Mouse (Mus musculus) midbrain, postnatal 0 days (tissue): ENCODE data around the gene Adgrl4. TPM values are rescaled to one million over a fixed set of nuclear protein-coding genes. Genes with fewer than 3 reads are reported as not detected.

Source experiments
- ATAC-seq: fragments of 200-750 bp; cut with Nextera tagmentation; 2 replicates; pipeline ENCODE4 v1.8.0; 2017; ENCODE audit warnings: moderate number of reproducible peaks, mild to moderate bottlenecking, moderate TSS enrichment, moderate library complexity; ENCODE audit not compliant: low FRiP score
- DNase-seq: peaks from one replicate; pipeline ENCODE4 v3.0.0-alpha.2; 2015; ENCODE audit warnings: low spot score
- H3K27ac ChIP-seq: fragments of 300-500 bp; sonication (generic); 2 replicates; pipeline ENCODE4 v1.5.1; 2014; ENCODE audit warnings: low read depth, mild to moderate bottlenecking, low read length, mixed read lengths
- H3K27me3 ChIP-seq: fragments of 300-500 bp; sonication (generic); 2 replicates; pipeline ENCODE4 v1.6.1; 2014; ENCODE audit warnings: low read length, control low read depth, mixed read lengths; ENCODE audit not compliant: insufficient read depth
- H3K36me3 ChIP-seq: fragments of 300-500 bp; sonication (generic); 2 replicates; pipeline ENCODE4 v1.6.1; 2014; ENCODE audit warnings: low read length, control low read depth, mixed read lengths; ENCODE audit not compliant: insufficient read depth
- H3K4me1 ChIP-seq: fragments of 300-500 bp; sonication (generic); 2 replicates; pipeline ENCODE4 v1.6.1; 2014; ENCODE audit warnings: mild to moderate bottlenecking, control low read depth, antibody characterized with exemption, low read length, mixed read lengths; ENCODE audit not compliant: insufficient read depth
- H3K4me2 ChIP-seq: fragments of 300-500 bp; sonication (generic); 2 replicates; pipeline ENCODE4 v1.6.1; 2014; ENCODE audit warnings: low read depth, mild to moderate bottlenecking, low read length, mixed read lengths; ENCODE audit not compliant: poor library complexity, severe bottlenecking
- H3K4me3 ChIP-seq: fragments of 300-500 bp; sonication (generic); 2 replicates; pipeline ENCODE4 v1.5.1; 2014; ENCODE audit warnings: low read depth, mild to moderate bottlenecking, low read length, moderate library complexity
- H3K9ac ChIP-seq: fragments of 300-500 bp; sonication (generic); replicated peaks from 2 replicates; pipeline ENCODE4 v1.6.1; 2014; ENCODE audit warnings: mild to moderate bottlenecking, low read length, moderate library complexity, mixed read lengths; ENCODE audit not compliant: poor library complexity, severe bottlenecking
- H3K9me3 ChIP-seq: fragments of 300-500 bp; sonication (generic); 2 replicates; pipeline ENCODE4 v1.6.1; 2016; ENCODE audit warnings: low read length, control low read depth
- CTCF ChIP-seq: IDR thresholded peaks from 2 replicates; pipeline ENCODE4 v1.5.1; 2016; ENCODE audit warnings: antibody characterized with exemption, mild to moderate bottlenecking
- WGBS: fragments of 180-500 bp; shearing (Covaris S2); extraction: QIAGEN DNeasy Blood & Tissue Kit; methylation state at CpG from one replicate; pipeline ENCODE4 v1.1.7; 2014; 5-methylcytosine and 5-hydroxymethylcytosine counted together
- polyA plus RNA-seq: library from polyadenylated mRNA; unstranded; fragments of >200 nt; fragmentation: Nextera tagmentation; extraction: Ambion mirVana; gene quantifications from 2 replicates; pipeline ENCODE4 v1.2.1, GENCODE M21; 2015
- total RNA-seq: library from RNA; depleted of rRNA; stranded (reverse); fragments of >200 nt; gene quantifications from 2 replicates; pipeline ENCODE4 v1.2.3, GENCODE M21; 2014

Gene Adgrl4
- total and polyA plus RNA-seq, 2 experiments from 2014 or later: 13.9 to 23.2 TPM

DNA sequence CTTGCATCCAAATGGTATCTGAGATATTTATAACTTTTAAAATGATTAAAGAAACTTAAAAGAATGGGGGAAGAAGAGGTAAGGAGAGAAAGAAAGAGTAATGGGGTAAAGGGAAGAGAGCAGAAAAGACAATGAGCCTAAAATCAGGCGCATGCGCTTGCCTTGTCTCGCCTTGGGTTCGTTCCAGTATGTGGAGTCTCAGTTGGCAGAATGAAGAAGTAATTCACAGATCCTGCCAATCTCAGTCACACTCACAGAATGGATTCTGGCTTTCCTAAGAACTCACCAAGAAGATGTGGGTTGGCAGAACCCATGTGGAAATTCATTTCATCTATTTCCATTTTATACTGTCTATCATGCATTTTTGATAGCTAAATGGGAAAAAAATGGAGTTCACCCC, 26.2 kb upstream of the Adgrl4 start:
- Histone ChIP-seq H3K27me3 (no peaks in the 10 kb centered on the region), H3K4me2 (no peak overlapping the region), H3K4me1 (no peaks in the 10 kb centered on the region), H3K4me3 (no peak overlapping the region), H3K27ac (no peak overlapping the region), H3K36me3 (no peaks in the 10 kb centered on the region), H3K9me3 (no peaks in the 10 kb centered on the region), H3K9ac (no peak overlapping the region)
- DNase-seq (peak; percentile 74), ATAC-seq (no peak)
- 78% methylated on average over 4 of the region's 4 CpGs for WGBS
- no peak for TF ChIP-seq CTCF

DNA sequence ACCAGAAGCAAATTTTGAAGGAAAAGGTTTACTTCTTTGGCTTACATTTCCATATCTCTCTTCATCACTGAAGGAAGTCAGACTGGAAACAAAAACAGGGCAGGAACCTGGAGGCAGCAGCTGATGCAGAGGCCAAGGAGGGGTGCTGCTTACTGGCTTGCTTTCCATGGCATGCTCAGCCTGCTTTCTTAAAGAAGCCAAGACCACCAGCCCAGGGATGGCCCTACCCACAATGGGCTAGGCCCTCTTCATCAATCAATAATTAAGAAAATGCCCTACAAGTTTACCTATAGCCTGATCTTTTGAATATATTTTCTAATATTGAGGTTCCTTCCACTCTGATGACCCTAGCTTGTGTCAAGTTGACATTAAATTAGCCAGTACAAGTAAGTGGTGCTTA, 20.8 kb upstream of the Adgrl4 start:
- Histone ChIP-seq H3K27me3 (no peaks in the 10 kb centered on the region), H3K9ac (no peak overlapping the region), H3K4me1 (no peaks in the 10 kb centered on the region), H3K27ac (no peak overlapping the region), H3K4me2 (no peak overlapping the region), H3K4me3 (no peak overlapping the region), H3K9me3 (no peaks in the 10 kb centered on the region), H3K36me3 (no peaks in the 10 kb centered on the region)
- TF ChIP-seq CTCF: no peak
- no peak for DNase-seq
- no peak for ATAC-seq

DNA sequence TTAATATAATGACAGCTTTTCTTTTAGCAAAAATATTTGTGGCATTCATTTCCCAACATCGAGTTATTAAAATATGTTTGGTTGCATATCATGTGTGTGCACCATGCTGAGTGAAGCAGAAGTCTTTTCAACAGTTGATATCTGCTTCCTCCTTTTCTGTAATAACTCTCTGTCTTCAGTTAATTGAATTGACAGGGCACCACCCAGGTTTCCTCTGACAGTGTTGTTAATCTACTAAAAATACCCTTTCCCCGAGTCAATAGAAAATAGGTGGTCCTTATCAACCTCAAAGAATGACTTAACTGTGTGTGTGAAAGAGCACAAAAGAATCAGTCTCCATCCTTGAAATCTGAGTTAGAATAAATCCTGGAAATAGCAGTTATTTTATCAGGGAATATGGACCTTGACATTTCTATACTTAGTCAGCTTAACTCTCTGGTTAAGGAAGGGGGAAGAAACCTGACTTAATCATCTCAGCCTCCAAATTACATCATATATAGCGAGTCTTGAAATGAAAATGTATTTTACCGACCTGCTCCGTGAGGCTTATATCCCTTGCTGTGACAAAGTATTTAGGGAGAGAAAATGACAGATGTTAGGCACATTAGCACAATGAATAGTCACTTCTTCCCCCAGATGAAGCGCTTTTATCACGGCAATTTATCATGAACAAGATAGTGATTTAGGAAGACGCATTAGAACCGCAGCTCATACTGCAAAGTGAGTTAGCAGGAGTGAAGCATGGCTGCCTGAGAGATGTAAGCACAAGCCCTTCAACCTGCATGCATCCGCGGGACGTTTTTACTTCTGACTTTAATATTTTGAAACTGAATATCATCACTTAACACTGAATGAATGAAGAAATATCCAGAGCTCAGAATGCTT, 19.8 kb upstream of the Adgrl4 start:
- Histone ChIP-seq H3K4me3 (0 out of 2 replicates have a peak overlapping the region, but pooled peaks have one; percentile 6), H3K36me3 (no peaks in the 10 kb centered on the region), H3K27me3 (no peaks in the 10 kb centered on the region), H3K4me1 (no peaks in the 10 kb centered on the region), H3K9me3 (no peaks in the 10 kb centered on the region), H3K4me2 (peak overlapping the region; percentile 18; the same call in 1 of the 2 replicates), H3K9ac (0 out of 2 replicates have a peak overlapping the region, but pooled peaks have one; percentile 8), H3K27ac (no peak overlapping the region)
- 46% methylated on average over 12 of the region's 12 CpGs for WGBS
- DNase-seq (peak; percentile 43), ATAC-seq (no peak)
- no peak for TF ChIP-seq CTCF

DNA sequence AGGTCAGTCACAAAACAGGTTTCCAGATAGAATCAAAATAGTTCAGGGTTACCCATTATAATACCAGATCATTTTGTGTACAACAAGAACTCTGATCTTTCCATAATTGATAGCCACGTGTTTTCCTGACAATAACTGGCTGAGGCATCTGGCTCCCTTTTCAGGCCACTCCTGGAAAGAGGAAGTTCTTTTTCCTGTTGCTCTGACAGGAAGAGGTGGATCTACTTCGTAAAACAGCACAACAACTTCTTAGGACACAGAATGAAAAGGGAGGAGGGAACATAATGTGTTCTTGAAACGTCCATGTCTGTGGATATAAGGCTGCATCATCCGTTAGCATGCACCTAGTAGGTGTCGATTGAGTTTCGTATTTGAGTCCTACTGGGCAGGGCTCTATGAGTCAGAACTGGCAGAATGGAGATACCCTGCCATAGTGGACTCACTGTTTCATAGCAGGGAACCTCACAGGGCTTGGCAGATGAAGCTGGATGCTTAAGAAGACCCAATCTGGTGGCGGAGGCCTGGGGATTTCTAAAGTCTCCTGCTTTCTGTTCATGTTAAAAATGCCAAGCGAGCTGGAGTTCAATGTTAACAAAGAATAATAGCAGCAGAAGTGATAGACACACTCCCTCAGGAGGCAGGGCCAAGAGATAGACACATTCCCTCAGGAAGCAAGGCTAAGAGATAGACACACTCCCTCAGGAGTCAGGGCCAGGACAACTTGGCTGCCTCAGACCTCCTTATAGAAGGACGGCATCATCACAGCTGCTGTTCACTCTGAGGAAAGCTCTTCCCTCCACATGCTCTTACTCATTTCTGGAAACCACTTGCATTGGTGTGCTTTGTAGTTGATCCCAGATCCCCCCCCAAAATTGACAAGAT, 13.1 kb upstream of the Adgrl4 start:
- Histone ChIP-seq H3K4me3 (no peak overlapping the region), H3K9ac (no peak overlapping the region), H3K27me3 (no peaks in the 10 kb centered on the region), H3K4me2 (no peak overlapping the region), H3K27ac (no peak overlapping the region), H3K4me1 (no peaks in the 10 kb centered on the region), H3K36me3 (no peaks in the 10 kb centered on the region), H3K9me3 (no peaks in the 10 kb centered on the region)
- no peak for TF ChIP-seq CTCF
- 83% methylated on average over 9 of the region's 9 CpGs for WGBS
- DNase-seq (no peak), ATAC-seq (no peak)

DNA sequence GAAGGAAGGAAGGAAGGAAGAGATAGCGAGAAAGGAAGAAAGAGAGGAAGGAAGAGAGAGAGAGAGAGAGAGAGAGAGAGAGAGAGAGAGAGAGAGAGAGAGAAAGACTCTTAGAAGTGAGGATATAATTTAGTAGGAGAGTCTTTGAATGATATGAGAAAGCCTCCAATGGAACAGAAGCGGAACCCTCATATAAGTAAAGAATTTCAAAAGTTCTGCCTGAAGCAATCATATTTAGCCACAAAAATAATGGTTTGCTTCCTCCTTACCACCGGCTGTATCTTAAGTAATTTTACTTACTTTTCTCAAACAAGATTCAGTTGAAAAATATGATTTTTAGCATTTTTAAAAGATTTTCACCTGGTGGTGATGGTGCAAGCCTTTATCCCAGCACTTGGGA, 7.6 kb upstream of the Adgrl4 start:
- Histone ChIP-seq H3K27ac (no peak overlapping the region), H3K27me3 (no peaks in the 10 kb centered on the region), H3K9ac (no peak overlapping the region), H3K4me2 (no peak overlapping the region), H3K9me3 (no peaks in the 10 kb centered on the region), H3K4me3 (no peak overlapping the region), H3K36me3 (no peaks in the 10 kb centered on the region), H3K4me1 (no peaks in the 10 kb centered on the region)
- DNase-seq (no peak), ATAC-seq (no peak)
- 94% methylated on average over 3 of the region's 3 CpGs for WGBS
- TF ChIP-seq CTCF: no peak

DNA sequence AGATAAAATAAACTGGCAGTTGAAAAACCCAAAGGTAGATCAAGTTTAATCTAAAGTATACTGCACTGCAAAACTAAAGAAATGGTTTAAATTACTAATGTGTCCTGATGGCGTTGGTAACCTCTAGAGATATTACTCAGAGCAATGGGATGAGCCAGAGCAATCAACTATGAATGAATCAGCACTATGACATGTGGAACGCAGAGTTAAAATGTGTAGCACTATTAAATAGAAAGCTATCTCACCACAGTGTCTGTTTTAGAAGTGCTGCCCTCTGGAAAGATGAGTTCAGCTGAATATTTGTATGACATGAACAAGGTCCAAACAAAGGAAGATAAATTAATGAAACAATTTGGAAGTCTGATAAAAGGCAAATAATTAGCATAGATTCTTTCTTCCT, 6.2 kb upstream of the Adgrl4 start:
- no peak for TF ChIP-seq CTCF
- H3K9me3 ChIP-seq: no peaks in the 10 kb centered on the region
- no peaks in the 10 kb centered on the region for H3K36me3 ChIP-seq
- H3K4me1 ChIP-seq: no peaks in the 10 kb centered on the region
- no peak overlapping the region for H3K4me3 ChIP-seq
- H3K27ac ChIP-seq: no peak overlapping the region
- H3K27me3 ChIP-seq: no peaks in the 10 kb centered on the region
- no peak overlapping the region for H3K9ac ChIP-seq
- no peak for DNase-seq
- no peak overlapping the region for H3K4me2 ChIP-seq
- no peak for ATAC-seq
- WGBS: 77% methylated on average over 2 of the region's 2 CpGs
